Mouse (Mus musculus) liver, postnatal 0 days (tissue): ENCODE results near the gene Trim9. TPM values are rescaled to one million over a fixed set of nuclear protein-coding genes. Genes with fewer than 3 reads are reported as not detected.

Experiments
- ATAC-seq: fragments of 200-750 bp; cut with Nextera tagmentation; 2 replicates; pipeline ENCODE4 v1.8.0; 2017; ENCODE audit warnings: mild to moderate bottlenecking, moderate library complexity
- DNase-seq: peaks from one replicate; pipeline ENCODE4 v3.0.0-alpha.2; 2016
- H3K27ac ChIP-seq: fragments of 300-500 bp; sonication (generic); 2 replicates; pipeline ENCODE4 v1.5.1; 2014; ENCODE audit warnings: antibody characterized with exemption, moderate library complexity, mild to moderate bottlenecking, low read depth
- H3K27me3 ChIP-seq: fragments of 300-500 bp; sonication (generic); 2 replicates; pipeline ENCODE4 v1.6.1; 2014; ENCODE audit warnings: low read length, control low read depth, mixed read lengths; ENCODE audit not compliant: insufficient read depth
- H3K36me3 ChIP-seq: fragments of 300-500 bp; sonication (generic); replicated peaks from 2 replicates; pipeline ENCODE4 v1.6.1; 2014; ENCODE audit warnings: mild to moderate bottlenecking, control low read depth, low read length, moderate library complexity, mixed read lengths; ENCODE audit not compliant: insufficient read depth
- H3K4me1 ChIP-seq: fragments of 300-500 bp; sonication (generic); 2 replicates; pipeline ENCODE4 v1.6.1; 2014; ENCODE audit warnings: antibody characterized with exemption, mild to moderate bottlenecking, control low read depth; ENCODE audit not compliant: insufficient read depth
- H3K4me2 ChIP-seq: fragments of 300-500 bp; sonication (generic); 2 replicates; pipeline ENCODE4 v1.6.1; 2014; ENCODE audit warnings: low read depth, mild to moderate bottlenecking, low read length, moderate library complexity, mixed read lengths
- H3K4me3 ChIP-seq: fragments of 300-500 bp; sonication (generic); 2 replicates; pipeline ENCODE4 v1.5.1; 2014; ENCODE audit warnings: low read depth, low read length
- H3K9ac ChIP-seq: fragments of 300-500 bp; sonication (generic); replicated peaks from 2 replicates; pipeline ENCODE4 v1.6.1; 2014; ENCODE audit warnings: mild to moderate bottlenecking, moderate library complexity
- H3K9me3 ChIP-seq: fragments of 300-500 bp; sonication (generic); 2 replicates; pipeline ENCODE4 v1.6.1; 2016; ENCODE audit warnings: mild to moderate bottlenecking, control low read depth, low read length, mixed read lengths
- CTCF ChIP-seq: sonication (generic); IDR thresholded peaks from 2 replicates; pipeline ENCODE4 v1.5.1; 2016; ENCODE audit warnings: antibody characterized with exemption, low read depth
- EP300 ChIP-seq: IDR thresholded peaks from 2 replicates; pipeline ENCODE4 v1.6.1; 2016; ENCODE audit warnings: antibody characterized with exemption, low read depth, mild to moderate bottlenecking
- WGBS: fragments of 180-500 bp; shearing (Covaris S2); extraction: QIAGEN DNeasy Blood & Tissue Kit; methylation state at CpG from one replicate; pipeline ENCODE4 v1.1.7; 2014; ENCODE audit not compliant: insufficient replicate concordance; 5-methylcytosine and 5-hydroxymethylcytosine counted together
- polyA plus RNA-seq: library from polyadenylated mRNA; unstranded; fragments of >200 nt; fragmentation: Nextera tagmentation; extraction: Ambion mirVana; gene quantifications from 2 replicates; pipeline ENCODE4 v1.2.1, GENCODE M21; 2015

The Trim9 gene
- polyA plus RNA-seq: 0.02 TPM in 1 of 2 replicates, not detected in the other

DNA sequence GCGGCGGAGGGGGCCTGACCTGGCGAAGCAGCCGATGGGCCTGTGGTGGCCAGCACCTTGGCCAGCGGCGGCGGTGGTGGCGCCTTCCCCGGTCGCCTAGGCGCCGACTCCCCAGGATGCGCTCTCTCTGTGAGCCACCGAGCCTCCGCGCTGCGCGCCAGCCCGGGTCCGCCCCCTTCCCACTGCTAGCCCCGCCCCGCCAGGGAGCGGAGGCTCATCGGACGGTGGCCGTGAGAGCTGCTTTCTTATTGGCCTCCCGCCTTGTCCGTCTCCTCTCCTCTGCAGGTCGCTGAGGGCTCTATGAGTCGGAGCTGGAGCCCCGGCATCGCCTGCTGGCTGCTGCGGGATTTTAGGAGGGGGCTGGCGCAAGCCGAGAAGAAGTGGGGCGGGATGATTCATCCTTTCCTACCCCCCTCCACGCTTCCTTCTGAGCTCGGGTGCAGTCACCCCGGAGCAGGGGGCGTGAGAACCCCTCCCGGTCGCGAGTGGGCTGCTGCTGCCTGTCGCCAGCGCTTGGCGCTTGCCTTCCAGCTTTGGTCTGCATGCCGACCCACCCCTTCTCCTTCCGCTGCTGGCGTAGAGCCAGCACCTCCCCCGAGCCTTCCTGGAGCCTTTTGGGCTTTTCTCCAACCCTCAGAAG lies at the start of gene Trim9:
Gene Trim9 (minus strand): TSS at position 413 of the 640 bp plus-strand sequence.
- H3K27ac ChIP-seq: no peak within 1 kb of the TSS
- H3K4me3 ChIP-seq: peak within 1 kb of the TSS; percentile 45
- no peaks in the 10 kb centered on the region for H3K36me3 ChIP-seq
- no peaks in the 10 kb centered on the region for H3K9me3 ChIP-seq
- H3K9ac ChIP-seq: no peak within 1 kb of the TSS
- TF ChIP-seq EP300 (no peak), CTCF (no peak)
- DNase-seq: peak; percentile 83
- peak; percentile 95 for ATAC-seq
- H3K4me1 ChIP-seq: peaks cover 12% of the 10 kb centered on the region
- peaks cover 46% of the 10 kb centered on the region for H3K27me3 ChIP-seq
- peak within 1 kb of the TSS; percentile 71 for H3K4me2 ChIP-seq
- under 1% methylated on average over 42 of the region's 50 CpGs for WGBS

DNA sequence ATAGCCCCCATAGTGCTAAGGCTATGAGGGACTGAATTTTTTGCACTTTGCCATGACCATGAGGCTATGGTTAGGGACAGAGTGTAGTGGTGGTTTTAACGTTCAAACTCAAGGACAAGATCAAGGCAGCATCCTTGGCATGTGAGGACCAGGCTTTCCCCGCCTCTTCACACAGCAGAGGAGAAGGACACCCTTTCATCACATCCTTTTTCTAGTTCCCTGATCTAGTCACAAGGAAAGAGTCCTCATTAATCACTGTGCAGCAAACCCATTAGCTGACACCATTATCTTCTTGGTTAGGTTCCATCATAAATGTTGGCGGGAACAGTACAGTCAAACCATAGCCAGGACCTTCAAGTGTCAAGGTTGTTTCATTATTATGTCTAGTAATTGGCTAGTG lies 47.6 kb upstream of the Trim9 start:
- ATAC-seq (no peak), DNase-seq (no peak)
- WGBS: 66% methylated on average over 3 of the region's 3 CpGs
- Histone ChIP-seq H3K9ac (no peak overlapping the region), H3K36me3 (no peaks in the 10 kb centered on the region), H3K27me3 (no peaks in the 10 kb centered on the region), H3K9me3 (no peaks in the 10 kb centered on the region), H3K27ac (no peak overlapping the region), H3K4me2 (no peak overlapping the region), H3K4me3 (no peak overlapping the region), H3K4me1 (no peaks in the 10 kb centered on the region)
- no peak for TF ChIP-seq EP300
- TF ChIP-seq CTCF: no peak

DNA sequence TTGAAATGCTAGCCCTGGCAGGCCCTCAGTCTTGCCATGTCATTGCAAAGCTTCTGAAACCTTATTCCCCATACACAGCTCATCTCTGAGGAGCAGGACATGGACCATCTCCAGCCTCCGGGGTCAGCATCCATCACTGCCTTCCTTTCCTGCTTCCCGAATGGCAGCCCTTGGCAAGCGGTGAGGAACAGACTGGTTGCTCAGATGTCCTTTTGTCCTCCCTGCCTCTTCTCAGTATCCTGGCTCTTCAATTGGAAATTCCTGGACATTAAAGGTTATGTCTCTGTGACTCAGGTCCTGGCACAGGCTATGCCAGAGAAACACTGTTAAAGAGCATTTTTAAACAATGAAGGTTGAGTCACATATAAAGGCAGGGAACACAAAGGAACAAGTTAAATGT lies 43.8 kb upstream of the Trim9 start:
- no peak for ATAC-seq
- no peak overlapping the region for H3K4me3 ChIP-seq
- H3K27ac ChIP-seq: no peak overlapping the region
- H3K4me1 ChIP-seq: no peaks in the 10 kb centered on the region
- no peak for DNase-seq
- 76% methylated on average over 3 of the region's 3 CpGs for WGBS
- TF ChIP-seq CTCF (no peak), EP300 (no peak)
- no peaks in the 10 kb centered on the region for H3K9me3 ChIP-seq
- no peaks in the 10 kb centered on the region for H3K36me3 ChIP-seq
- H3K9ac ChIP-seq: no peak overlapping the region
- no peak overlapping the region for H3K4me2 ChIP-seq
- no peaks in the 10 kb centered on the region for H3K27me3 ChIP-seq

DNA sequence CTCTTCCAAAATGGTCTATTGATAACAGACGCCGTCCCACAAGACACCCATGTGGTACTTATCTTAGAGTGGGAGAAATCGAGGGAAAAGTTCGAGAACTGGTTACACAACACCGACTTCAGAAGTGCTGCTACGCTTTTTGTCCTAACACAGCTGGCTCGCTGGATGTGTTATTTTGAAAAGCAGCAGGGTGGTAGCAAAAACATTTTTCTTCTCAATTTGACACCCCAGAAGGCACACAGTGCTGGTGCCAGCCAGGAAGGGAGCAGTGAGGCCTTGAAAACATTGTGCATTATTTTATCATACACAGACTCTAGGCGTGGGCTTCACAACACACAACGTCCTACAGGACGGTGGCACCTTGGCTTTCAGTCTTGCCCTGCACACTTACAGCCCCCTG lies 27.6 kb upstream of the Trim9 start:
- no peaks in the 10 kb centered on the region for H3K27me3 ChIP-seq
- H3K9ac ChIP-seq: no peak overlapping the region
- TF ChIP-seq CTCF: no peak
- 80% methylated on average over 10 of the region's 10 CpGs for WGBS
- H3K4me1 ChIP-seq: no peaks in the 10 kb centered on the region
- H3K27ac ChIP-seq: no peak overlapping the region
- H3K9me3 ChIP-seq: no peaks in the 10 kb centered on the region
- DNase-seq: no peak
- H3K4me2 ChIP-seq: no peak overlapping the region
- H3K36me3 ChIP-seq: no peaks in the 10 kb centered on the region
- no peak for ATAC-seq
- no peak overlapping the region for H3K4me3 ChIP-seq

DNA sequence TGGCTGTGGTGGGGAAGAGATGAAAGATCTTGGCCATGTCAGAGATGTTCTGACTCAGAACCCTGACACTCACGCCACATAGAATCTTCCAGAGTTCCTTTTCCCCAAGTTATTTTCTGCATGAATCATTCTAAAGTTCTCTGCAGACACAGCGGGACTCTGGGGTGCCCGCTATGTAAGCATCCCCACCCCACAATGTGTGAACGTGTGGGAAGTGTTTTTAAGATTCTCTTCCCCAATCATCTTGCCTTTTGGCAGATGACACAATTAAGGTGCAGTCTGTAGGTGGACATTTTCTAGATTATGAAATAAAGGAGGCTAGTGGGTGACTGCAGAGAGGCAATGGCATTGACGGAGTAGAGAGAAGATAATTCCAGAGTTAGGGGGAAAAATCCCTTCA lies 25.5 kb upstream of the Trim9 start:
- TF ChIP-seq CTCF: no peak
- no peak for TF ChIP-seq EP300
- H3K36me3 ChIP-seq: no peaks in the 10 kb centered on the region
- ATAC-seq (no peak), DNase-seq (no peak)
- no peaks in the 10 kb centered on the region for H3K27me3 ChIP-seq
- no peaks in the 10 kb centered on the region for H3K4me1 ChIP-seq
- no peaks in the 10 kb centered on the region for H3K9me3 ChIP-seq
- no peak overlapping the region for H3K4me2 ChIP-seq
- H3K27ac ChIP-seq: no peak overlapping the region
- 69% methylated on average over 5 of the region's 5 CpGs for WGBS
- no peak overlapping the region for H3K9ac ChIP-seq
- H3K4me3 ChIP-seq: no peak overlapping the region

DNA sequence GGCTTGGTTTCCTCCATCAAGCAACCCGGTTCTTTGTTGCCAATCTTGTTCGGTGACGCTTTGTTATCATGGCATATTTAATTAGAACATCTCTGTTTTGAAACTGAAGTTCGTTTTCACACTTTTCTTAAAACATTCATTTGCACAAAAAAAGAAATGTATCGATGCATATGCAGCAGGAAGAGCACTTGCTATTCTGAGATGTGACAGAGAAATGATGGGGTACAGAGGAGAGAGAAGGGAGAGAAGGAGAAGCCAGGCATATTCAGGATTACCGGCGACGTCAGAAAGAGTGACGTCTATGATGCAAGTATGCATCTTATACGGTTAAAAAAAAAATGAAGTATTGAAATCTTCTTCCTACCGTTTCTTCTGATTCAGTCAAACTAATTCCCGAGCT lies 21.9 kb upstream of the Trim9 start:
- TF ChIP-seq EP300 (no peak), CTCF (no peak)
- H3K27me3 ChIP-seq: no peaks in the 10 kb centered on the region
- H3K4me3 ChIP-seq: no peak overlapping the region
- ATAC-seq (no peak), DNase-seq (no peak)
- H3K36me3 ChIP-seq: no peaks in the 10 kb centered on the region
- WGBS: 79% methylated on average over 12 of the region's 12 CpGs
- no peaks in the 10 kb centered on the region for H3K9me3 ChIP-seq
- H3K4me1 ChIP-seq: 0 out of 2 replicates have a peak, but pooled peaks cover 3% of the 10 kb centered on the region
- H3K4me2 ChIP-seq: no peak overlapping the region
- no peak overlapping the region for H3K9ac ChIP-seq
- H3K27ac ChIP-seq: no peak overlapping the region
